Mouse (Mus musculus): ENCODE data around the gene Bank1.

GRCm38 (mm10) chr3:136325783-136326182 is at the start of gene Bank1:
- TF ChIP-seq ZC3H11A (IDR thresholded peaks at IDR 0.05; ENCODE audit: borderline replicate concordance, low read depth, low read length) (no peak), ZNF384 (IDR thresholded peaks at IDR 0.05; ENCODE audit: low read depth, low read length) (no peak), CHD2 (IDR thresholded peaks at IDR 0.05; ENCODE audit: low read depth, low read length) (no peak), HCFC1 (IDR thresholded peaks at IDR 0.05; ENCODE audit: borderline replicate concordance, insufficient read depth, low read length) (no peak), MAFK (IDR thresholded peaks at IDR 0.05; ENCODE audit: insufficient read depth, low read depth, low read length) (no peak)
